In the genomic region with DNA sequence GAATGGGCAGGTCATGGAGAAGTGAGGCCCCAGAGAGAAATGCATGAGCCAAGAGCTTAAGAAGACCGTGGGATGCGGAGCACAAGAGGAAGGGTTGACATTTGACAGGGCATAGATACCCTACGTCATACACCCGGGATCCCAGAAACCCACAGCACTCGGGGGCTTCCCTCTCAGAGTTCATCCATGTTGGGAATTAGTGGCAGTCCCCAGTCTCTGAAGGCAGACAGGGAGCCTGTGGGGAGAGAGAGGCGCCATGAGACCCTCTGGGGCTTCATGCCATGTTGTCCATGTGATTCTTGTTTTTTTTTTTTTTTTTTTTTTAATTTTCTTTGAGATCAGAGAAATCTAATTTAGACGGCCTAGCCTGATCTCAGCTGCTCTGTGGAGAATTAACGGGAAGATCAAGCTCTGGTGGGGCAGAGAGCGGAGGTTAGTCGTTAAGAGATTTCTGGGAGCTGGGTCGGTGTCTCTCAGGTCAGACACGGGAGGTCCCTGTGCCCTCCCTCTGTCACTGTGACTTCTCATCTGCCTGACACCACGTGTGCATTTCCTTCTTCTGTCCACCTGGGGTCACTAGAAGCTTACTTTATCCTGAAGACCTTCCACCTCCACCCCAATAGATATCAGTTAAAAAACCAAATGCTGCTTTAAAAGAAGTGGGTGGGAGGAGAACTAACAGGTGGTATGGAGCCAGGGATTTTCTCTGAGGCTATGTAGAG, we compare ENCODE assay signal across 8 mouse cellular contexts. TPM values are rescaled to one million over a fixed set of nuclear protein-coding genes. Genes with fewer than 3 reads are reported as not detected.
DNase-seq lines count a peak whose midpoint lies in the region; TF ChIP-seq lines count a peak whose summit lies in the region.

No protein-coding gene starts in this region.

- H3K27ac ChIP-seq in left cerebral cortex, adult 2 months: no peak overlapping the region

- peak; percentile 44 to 50 for DNase-seq in cerebellum, adult 18-20 months
- no peak for DNase-seq in cerebellum, adult 11 months
- DNase-seq in left cerebral cortex, adult 2 months (ENCODE audit: extremely low spot score in 1 of 2, low spot score in 2 of 2): peak; percentile 30 to 32
- DNase-seq in left cerebral cortex, adult 18-20 months (ENCODE audit: low spot score in 2 of 2): no peak
- peak; percentile 78 for DNase-seq in adipocyte (ENCODE audit: low spot score)
- DNase-seq in heart, adult 8-10 months (ENCODE audit: low spot score): peak; percentile 72
- peak; percentile 76 for DNase-seq in lung, postnatal 36 days
- DNase-seq in right cerebral cortex, postnatal 25 days: no peak

- intact Hi-C loops in left cerebral cortex, adult 2 months (cut with DNase I): loop anchor here (1.0 to 5.0 kb wide), 4 partner anchors 77 to 842 kb away; a partner anchor contains a TSS

- TF ChIP-seq CTCF in left cerebral cortex, adult 2 months (IDR thresholded peaks at IDR 0.05): peak; percentile 73

- no peak overlapping the region for H3K4me3 ChIP-seq in left cerebral cortex, adult 2 months

RNA-seq across cellular contexts. Expression of a gene that starts 40.1 kb away (rescaled TPM):
- total RNA-seq in left cerebral cortex, adult 2 months (2021): 1 to 10 TPM in 1 of 2 experiments, under 1 TPM in 1; 0.57 to 1.4 TPM
- under 1 TPM; 0.60 to 0.66 TPM for total RNA-seq in left cerebral cortex, adult 18-20 months (2021)
- 1 to 10 TPM; 3.2 to 5.2 (median 4.3) TPM for total RNA-seq in heart, adult 8-10 months (2022)

Comparison
In these comparisons a context has a peak if more than half of its experiments do, and no peak if none do; other contexts are left out.
1. DNase-seq: peak in cerebellum, adult 18-20 months (2 of 2), left cerebral cortex, adult 2 months (2 of 2), adipocyte (single experiment), heart, adult 8-10 months (single experiment) and lung, postnatal 36 days (single experiment); none in cerebellum, adult 11 months (single experiment), left cerebral cortex, adult 18-20 months (0 of 2) and right cerebral cortex, postnatal 25 days (single experiment).